Mouse (Mus musculus): ENCODE results near the gene Olfr1506. TPM values are rescaled to one million over a fixed set of nuclear protein-coding genes. Genes with fewer than 3 reads are reported as not detected.
"Not testable (repeated sequence)": the region's sequence is repeated elsewhere in the genome, so short reads cannot be mapped to it uniquely, and the experiment has no call there.

Olfr1506 gene
- polyA plus RNA-seq (2016; fragmentation: Nextera tagmentation; extraction: Ambion mirVana) = not detected in 2 replicates

DNA sequence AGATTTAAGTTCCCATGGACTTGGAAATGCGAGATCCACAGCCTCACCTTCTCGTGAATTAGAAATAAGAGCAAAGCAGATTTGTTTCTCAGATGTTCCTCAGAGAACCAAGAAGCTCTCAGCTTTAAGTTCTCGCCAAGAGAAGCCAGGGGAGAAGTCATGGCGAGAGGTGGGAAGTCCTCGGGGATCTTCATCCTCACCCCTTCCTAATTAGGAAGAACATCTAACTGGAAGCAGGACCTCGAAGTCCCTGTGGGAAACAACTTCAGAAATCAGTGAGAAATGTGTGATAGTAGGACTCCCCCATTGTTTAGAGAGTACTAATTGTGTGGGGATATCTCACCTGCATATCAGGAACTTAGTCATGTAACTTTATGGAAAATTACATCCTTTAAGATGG, at the start of gene Olfr1506:
TSS of gene Olfr1506 (minus strand) at position 101 of the 400 bp plus-strand sequence.
- H3K4me1 ChIP-seq; H3K4me2 ChIP-seq (replicated peaks); H3K27me3 ChIP-seq; ATAC-seq (ENCODE audit: low FRiP score); H3K27ac ChIP-seq; H3K9me3 ChIP-seq (replicated peaks); H3K4me3 ChIP-seq; H3K9ac ChIP-seq; H3K36me3 ChIP-seq: not testable (repeated sequence)
- no CpG with 5 or more reads among the region's 6 CpGs for WGBS

DNA sequence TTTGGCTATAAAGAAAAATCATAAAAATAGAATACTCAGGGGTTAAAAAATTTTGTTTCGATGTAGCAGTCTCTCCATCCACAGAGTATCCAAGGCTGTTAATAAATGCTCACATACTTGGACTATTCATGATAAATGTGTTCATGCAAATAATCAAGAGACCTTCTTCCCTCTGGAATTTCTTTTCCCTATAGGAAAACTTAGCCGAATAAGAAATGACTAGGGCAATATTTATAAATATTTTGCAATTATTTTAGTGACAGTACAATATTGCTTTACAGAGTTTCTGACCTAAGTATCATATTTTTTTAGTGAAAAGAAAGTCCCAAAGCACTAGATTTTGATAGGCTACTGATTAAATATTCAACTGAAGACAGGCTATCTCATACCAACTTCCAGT, 46.6 kb upstream of the Olfr1506 start, which contains the start of gene Olfr1271:
TSS of gene Olfr1271 (minus strand) at position 101 of the 400 bp plus-strand sequence.
- Histone ChIP-seq H3K9me3 (replicated peaks) (no peaks in the 10 kb centered on the region), H3K9ac (no peak within 1 kb of the TSS), H3K4me1 (no peaks in the 10 kb centered on the region), H3K4me3 (no peak within 1 kb of the TSS), H3K4me2 (replicated peaks) (no peak within 1 kb of the TSS), H3K27me3 (no peaks in the 10 kb centered on the region), H3K36me3 (no peaks in the 10 kb centered on the region), H3K27ac (no peak within 1 kb of the TSS)
- no peak for ATAC-seq (ENCODE audit: low FRiP score)
- WGBS = 91% methylated on average over 2 of the region's 2 CpGs

DNA sequence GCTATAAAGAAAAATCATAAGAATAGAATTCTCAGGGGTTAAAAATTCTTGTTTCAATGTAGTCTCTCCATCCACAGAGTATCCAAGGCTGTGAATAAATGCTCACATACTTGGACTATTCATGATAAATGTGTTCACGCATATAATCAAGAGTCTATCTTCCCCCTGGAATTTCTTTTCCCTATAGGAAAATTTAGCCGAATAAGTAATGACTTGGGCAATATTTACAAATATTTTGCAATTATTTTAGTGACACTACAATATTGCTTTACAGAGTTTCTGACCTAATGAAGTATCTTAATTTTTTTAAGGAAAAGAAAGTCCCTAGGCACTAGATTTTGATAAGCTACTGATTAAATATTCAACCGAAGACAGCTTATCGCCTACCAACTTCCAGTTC, 33.2 kb upstream of the Olfr1506 start, which contains the start of gene Olfr142:
TSS of gene Olfr142 (minus strand) at position 101 of the 400 bp plus-strand sequence.
- 96% methylated on average over 4 of the region's 4 CpGs for WGBS

DNA sequence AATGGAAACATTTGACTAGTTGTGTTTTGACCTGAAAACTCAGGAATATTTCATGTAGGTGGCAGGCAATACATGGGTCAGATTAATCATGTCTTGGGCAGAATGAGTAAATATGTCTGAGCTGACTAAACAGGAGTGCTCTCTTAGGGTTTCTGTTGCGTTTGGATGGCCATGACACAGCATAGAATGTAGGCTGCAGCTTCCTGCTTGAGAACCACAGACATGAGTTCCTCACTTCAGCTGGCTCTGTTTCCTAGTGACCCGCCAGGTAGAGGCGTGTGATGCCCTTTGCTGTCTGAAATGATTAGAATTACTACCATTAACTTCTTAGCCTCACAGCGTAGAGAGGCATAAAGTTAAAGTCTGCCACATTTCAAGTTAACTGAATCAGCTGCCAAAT, 24.7 kb downstream of the Olfr1506 start:
- H3K9me3 ChIP-seq (replicated peaks); H3K4me3 ChIP-seq; H3K27me3 ChIP-seq; H3K4me1 ChIP-seq; H3K4me2 ChIP-seq (replicated peaks); H3K36me3 ChIP-seq; ATAC-seq (ENCODE audit: low FRiP score); H3K27ac ChIP-seq; H3K9ac ChIP-seq: not testable (repeated sequence)
- no CpG with 5 or more reads among the region's 4 CpGs for WGBS

More for the DNA sequence above, 33.2 kb upstream of the Olfr1506 start, which contains the start of gene Olfr142:
- no peak within 1 kb of the TSS for H3K4me3 ChIP-seq
- no peaks in the 10 kb centered on the region for H3K9me3 ChIP-seq (replicated peaks)
- H3K9ac ChIP-seq = no peak within 1 kb of the TSS
- no peaks in the 10 kb centered on the region for H3K4me1 ChIP-seq
- H3K27ac ChIP-seq = no peak within 1 kb of the TSS
- no peaks in the 10 kb centered on the region for H3K36me3 ChIP-seq
- H3K4me2 ChIP-seq (replicated peaks) = no peak within 1 kb of the TSS
- H3K27me3 ChIP-seq = no peaks in the 10 kb centered on the region
- ATAC-seq (ENCODE audit: low FRiP score) = no peak

DNA sequence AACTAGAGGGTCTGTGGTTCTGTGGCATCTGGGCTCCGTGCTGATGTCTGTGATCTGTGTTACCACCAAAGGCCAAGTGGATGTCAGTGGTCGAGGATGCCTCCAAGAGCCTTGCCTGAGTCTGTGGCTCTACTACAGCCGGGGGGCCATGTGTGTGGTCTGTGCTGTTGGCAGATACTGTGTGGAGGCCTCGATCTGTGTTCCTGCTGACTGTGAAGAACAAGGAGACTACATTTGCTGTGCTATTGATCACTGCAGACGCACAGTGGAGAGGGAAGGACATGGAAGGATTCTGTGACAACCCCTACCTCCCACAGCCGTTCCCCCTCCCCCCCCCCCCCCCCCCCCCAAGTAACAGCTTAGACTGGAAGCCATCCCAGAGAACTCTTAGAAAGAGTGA, 29.0 kb downstream of the Olfr1506 start:
- H3K27me3 ChIP-seq; H3K9me3 ChIP-seq (replicated peaks); H3K4me2 ChIP-seq (replicated peaks); H3K4me1 ChIP-seq; H3K27ac ChIP-seq; H3K4me3 ChIP-seq; ATAC-seq (ENCODE audit: low FRiP score); H3K9ac ChIP-seq; H3K36me3 ChIP-seq: not testable (repeated sequence)
- no CpG with 5 or more reads among the region's 6 CpGs for WGBS

DNA sequence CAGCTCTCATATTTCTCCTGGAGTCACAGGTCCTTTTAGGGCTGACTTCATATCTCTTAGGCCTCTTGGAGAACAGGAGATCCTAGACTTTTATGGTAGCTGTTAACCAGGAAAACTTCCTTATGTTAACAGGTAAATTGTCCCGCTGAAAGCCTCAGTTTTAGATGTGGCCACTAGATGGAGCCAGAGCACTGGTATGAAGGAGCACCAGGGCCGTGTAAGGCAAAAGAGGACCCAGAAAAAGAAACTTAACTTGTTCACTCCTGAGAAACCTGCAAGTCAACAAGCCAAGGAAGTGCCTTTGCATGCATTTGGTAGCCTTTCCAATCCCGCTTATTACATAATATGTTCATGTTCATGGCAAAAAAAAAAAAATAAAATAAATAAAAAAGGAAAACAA, 29.5 kb downstream of the Olfr1506 start:
- not testable (repeated sequence) for H3K9me3 ChIP-seq (replicated peaks); H3K9ac ChIP-seq; H3K27ac ChIP-seq; H3K27me3 ChIP-seq; H3K36me3 ChIP-seq; ATAC-seq (ENCODE audit: low FRiP score); H3K4me2 ChIP-seq (replicated peaks); H3K4me3 ChIP-seq; H3K4me1 ChIP-seq
- WGBS = no CpG with 5 or more reads among the region's 3 CpGs

DNA sequence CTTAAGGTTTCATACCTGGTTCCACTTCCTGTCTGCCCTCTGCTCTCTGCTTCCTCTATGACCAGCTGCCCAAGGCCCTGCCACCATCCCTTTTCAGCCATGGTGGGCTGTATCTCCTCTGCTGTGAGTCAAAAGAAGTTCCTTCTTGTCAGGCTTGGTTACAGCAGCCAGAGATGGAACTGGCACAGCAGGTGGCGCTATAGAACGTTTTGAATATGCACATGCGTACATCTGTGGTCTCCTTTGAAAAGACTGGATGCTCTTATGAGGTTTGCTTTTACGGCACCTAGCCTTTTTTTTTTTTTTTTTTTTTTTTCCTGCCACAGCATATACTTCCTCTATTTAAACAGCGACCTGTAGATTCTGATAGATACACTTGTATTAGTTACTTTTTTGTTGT, 37.2 kb downstream of the Olfr1506 start:
- not testable (repeated sequence) for H3K4me2 ChIP-seq (replicated peaks); H3K36me3 ChIP-seq; H3K9me3 ChIP-seq (replicated peaks); H3K27me3 ChIP-seq; H3K4me3 ChIP-seq; H3K27ac ChIP-seq; ATAC-seq (ENCODE audit: low FRiP score); H3K9ac ChIP-seq; H3K4me1 ChIP-seq
- no CpG with 5 or more reads among the region's 5 CpGs for WGBS

DNA sequence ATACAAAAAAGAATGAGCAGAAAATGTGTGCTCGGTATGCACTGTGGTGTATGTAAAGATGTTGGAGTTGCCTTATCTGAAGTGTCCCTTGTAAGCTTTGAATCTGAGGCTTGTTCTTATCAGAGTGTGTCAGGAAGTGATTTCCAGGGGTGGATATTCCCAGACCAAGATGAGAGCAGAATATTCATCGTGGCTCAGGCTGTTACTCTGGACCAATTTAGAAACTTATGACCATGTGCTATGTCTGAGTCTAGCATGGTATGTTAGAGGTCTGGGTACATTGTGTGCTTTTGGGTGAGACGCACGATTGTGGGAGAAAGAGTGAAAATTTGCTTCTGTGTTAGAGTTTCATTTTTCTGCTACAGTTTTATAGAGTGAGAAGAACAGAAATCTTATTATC, 38.2 kb downstream of the Olfr1506 start:
- H3K9ac ChIP-seq; H3K27me3 ChIP-seq; ATAC-seq (ENCODE audit: low FRiP score); H3K36me3 ChIP-seq; H3K4me2 ChIP-seq (replicated peaks); H3K4me3 ChIP-seq; H3K9me3 ChIP-seq (replicated peaks); H3K27ac ChIP-seq; H3K4me1 ChIP-seq: not testable (repeated sequence)
- no CpG with 5 or more reads among the region's 4 CpGs for WGBS

Other genes with a start within 250 kb of the Olfr1506 start
- not detected in 2 replicates for gene Olfr1261, start 233.3 kb downstream of the Olfr1506 start, polyA plus RNA-seq (2016; fragmentation: Nextera tagmentation; extraction: Ambion mirVana)
- gene Olfr1262, start 224.3 kb downstream of the Olfr1506 start, polyA plus RNA-seq (2016; fragmentation: Nextera tagmentation; extraction: Ambion mirVana) = not detected in 2 replicates
- not detected in 2 replicates for gene Olfr1263, start 212.4 kb downstream of the Olfr1506 start, polyA plus RNA-seq (2016; fragmentation: Nextera tagmentation; extraction: Ambion mirVana)
- not detected in 2 replicates for gene Olfr1264, start 198.9 kb downstream of the Olfr1506 start, polyA plus RNA-seq (2016; fragmentation: Nextera tagmentation; extraction: Ambion mirVana)
- gene Olfr1265, start 189.2 kb downstream of the Olfr1506 start, polyA plus RNA-seq (2016; fragmentation: Nextera tagmentation; extraction: Ambion mirVana) = not detected in 2 replicates
- gene Olfr140, start 160.9 kb downstream of the Olfr1506 start, polyA plus RNA-seq (2016; fragmentation: Nextera tagmentation; extraction: Ambion mirVana) = not detected in 2 replicates
- gene Olfr1269, start 103.1 kb downstream of the Olfr1506 start, polyA plus RNA-seq (2016; fragmentation: Nextera tagmentation; extraction: Ambion mirVana) = not detected in 2 replicates
- not detected in 2 replicates for gene Olfr32, start 82.2 kb downstream of the Olfr1506 start, polyA plus RNA-seq (2016; fragmentation: Nextera tagmentation; extraction: Ambion mirVana)
- not detected in 2 replicates for gene Olfr1270, start 71.4 kb downstream of the Olfr1506 start, polyA plus RNA-seq (2016; fragmentation: Nextera tagmentation; extraction: Ambion mirVana)
- gene Olfr142, start 33.1 kb upstream of the Olfr1506 start, polyA plus RNA-seq (2016; fragmentation: Nextera tagmentation; extraction: Ambion mirVana) = not detected in 2 replicates
- not detected in 2 replicates for gene Olfr1271, start 46.5 kb upstream of the Olfr1506 start, polyA plus RNA-seq (2016; fragmentation: Nextera tagmentation; extraction: Ambion mirVana)
- gene Olfr1272, start 68.3 kb upstream of the Olfr1506 start, polyA plus RNA-seq (2016; fragmentation: Nextera tagmentation; extraction: Ambion mirVana) = not detected in 2 replicates
- gene Gm13769, start 97.7 kb upstream of the Olfr1506 start, polyA plus RNA-seq (2016; fragmentation: Nextera tagmentation; extraction: Ambion mirVana) = 0.09 TPM in 1 of 2 replicates, not detected in the other
- not detected in 2 replicates for gene Olfr1274-ps, start 174.2 kb upstream of the Olfr1506 start, polyA plus RNA-seq (2016; fragmentation: Nextera tagmentation; extraction: Ambion mirVana)

Measured in hindbrain, embryonic 12.5 days (tissue).